8 mouse cellular contexts compared by ENCODE assay signal in genomic region chr16:43801791-43802307, GRCm38 (mm10). TPM values are rescaled to one million over a fixed set of nuclear protein-coding genes. Genes with fewer than 3 reads are reported as not detected.
DNase-seq lines count a peak whose midpoint lies in the region; ATAC-seq and TF ChIP-seq lines count a peak whose summit lies in the region.

No protein-coding gene starts in this region.

- DNase-seq in ES-CJ7 (ENCODE audit: low read depth, low spot score): peak; percentile 90
- DNase-seq in heart, postnatal 36 days: peak; percentile 81 to 85
- peak; percentile 12 to 66 for DNase-seq in layer of hippocampus, adult 8-10 months (ENCODE audit: low spot score in 2 of 2)
- peak; percentile 79 for DNase-seq in lung, postnatal 0 days (ENCODE audit: low spot score)
- DNase-seq in ovary, postnatal 36 days (ENCODE audit: low spot score): peak; percentile 75
- peak; percentile 82 for DNase-seq in thymus, postnatal 25 days

- H3K4me3 ChIP-seq in forebrain, embryonic 16.5 days (replicated peaks; ENCODE audit: low read length): peak overlapping the region; percentile 44
- peak overlapping the region; percentile 33 for H3K4me3 ChIP-seq in lung, postnatal 0 days (ENCODE audit: low read depth, low read length)

- peak; percentile 69 for ATAC-seq in cerebellum, adult (ENCODE audit: insufficient number of reproducible peaks, low FRiP score, low TSS enrichment)
- peak; percentile 67 for ATAC-seq in forebrain, embryonic 16.5 days
- ATAC-seq in lung, postnatal 0 days: peak; percentile 94

- peaks cover 2% of the 10 kb centered on the region; the same call in 1 of the 2 replicates for H3K9me3 ChIP-seq in forebrain, embryonic 16.5 days (ENCODE audit: control insufficient read depth, low read length)
- H3K9me3 ChIP-seq in lung, postnatal 0 days (ENCODE audit: low read length): no peaks in the 10 kb centered on the region

- H3K27me3 ChIP-seq in forebrain, embryonic 16.5 days (replicated peaks; ENCODE audit: control insufficient read depth, insufficient read depth, low read length): no peaks in the 10 kb centered on the region
- H3K27me3 ChIP-seq in lung, postnatal 0 days (replicated peaks; ENCODE audit: insufficient read depth, low read length): no peaks in the 10 kb centered on the region

- intact Hi-C loops in heart, postnatal 36 days (cut with DNase I): loop anchor here (2.0 to 10.0 kb wide), 6 partner anchors 100 to 1525 kb away; no protein-coding TSS in a partner anchor

- TF ChIP-seq EP300 in lung, postnatal 0 days (IDR thresholded peaks at IDR 0.05): no peak

- peak overlapping the region; percentile 85 for H3K4me2 ChIP-seq in forebrain, embryonic 16.5 days (ENCODE audit: low read length)
- H3K4me2 ChIP-seq in lung, postnatal 0 days (replicated peaks; ENCODE audit: low read depth, low read length): peak overlapping the region; percentile 85

- TF ChIP-seq CTCF in lung, postnatal 0 days (IDR thresholded peaks at IDR 0.05): peak; percentile 78

- H3K4me1 ChIP-seq in forebrain, embryonic 16.5 days (replicated peaks; ENCODE audit: control insufficient read depth, insufficient read depth, low read length): peaks cover 28% of the 10 kb centered on the region
- H3K4me1 ChIP-seq in lung, postnatal 0 days (ENCODE audit: insufficient read depth, low read depth, low read length): no peaks in the 10 kb centered on the region

- under 1% methylated on average over 18 of the region's 18 CpGs for WGBS in forebrain, embryonic 16.5 days
- WGBS in lung, postnatal 0 days: 1% methylated on average over 18 of the region's 18 CpGs

- peak overlapping the region; percentile 76 for H3K27ac ChIP-seq in forebrain, embryonic 16.5 days (ENCODE audit: low read length)
- no peak overlapping the region for H3K27ac ChIP-seq in lung, postnatal 0 days (ENCODE audit: low read length)

- H3K36me3 ChIP-seq in forebrain, embryonic 16.5 days (ENCODE audit: control insufficient read depth, insufficient read depth): no peaks in the 10 kb centered on the region
- H3K36me3 ChIP-seq in lung, postnatal 0 days (ENCODE audit: insufficient read depth, low read length): no peaks in the 10 kb centered on the region

- peak overlapping the region; percentile 53 for H3K9ac ChIP-seq in forebrain, embryonic 16.5 days (replicated peaks; ENCODE audit: low read depth, low read length)
- no peak overlapping the region for H3K9ac ChIP-seq in lung, postnatal 0 days (replicated peaks; ENCODE audit: low read depth)

RNA-seq across cellular contexts. Expression of gene Drd3, which starts 48.0 kb away (rescaled TPM):
- polyA plus RNA-seq in forebrain, embryonic 16.5 days (2015; fragmentation: Nextera tagmentation; extraction: Ambion mirVana): not detected in 2 replicates
- not detected for total RNA-seq in heart, postnatal 36 days (2021)
- under 1 TPM in 1 of 4 experiments, not detected in 3; 0.23 TPM for total RNA-seq in layer of hippocampus, adult 8-10 months (2022)
- not detected in 2 replicates for polyA plus RNA-seq in lung, postnatal 0 days (2015; fragmentation: Nextera tagmentation; extraction: Ambion mirVana)

Comparison
In these comparisons a context has a peak if more than half of its experiments do, and no peak if none do; other contexts are left out.
1. DNase-seq: peak in every context shown above with its lines; median percentile 90 in ES-CJ7; 83 in heart, postnatal 36 days; 82 in thymus, postnatal 25 days; 79 in lung, postnatal 0 days; 75 in ovary, postnatal 36 days; 39 in layer of hippocampus, adult 8-10 months.